Mouse (Mus musculus) megakaryocyte-erythroid progenitor cell, adult 5-6 weeks (primary cell): ENCODE data around the gene Capzb. TPM values are rescaled to one million over a fixed set of nuclear protein-coding genes. Genes with fewer than 3 reads are reported as not detected.

ENCODE experiments used
- ATAC-seq: replicated peaks from 2 replicates; pipeline ENCODE4 v1.8.0; 2016; ENCODE audit warnings: mild to moderate bottlenecking, inconsistent platforms; ENCODE audit not compliant: severe bottlenecking, poor library complexity, low FRiP score, low TSS enrichment
- total RNA-seq, 2 experiments: library from RNA; stranded (forward) in 1 of 2; stranded (reverse) in 1 of 2; fragments of 200-1000, 215-1000 nt in 1 of 2; fragments of >200 nt in 1 of 2; fragmentation: Nextera tagmentation in 1 of 2; gene quantifications; 2 replicates each; pipeline ENCODE4 v1.2.3; 2014 to 2017

Gene Capzb
- total RNA-seq, 2 experiments from 2014 or later, result 90.1 to 230 TPM

GRCm38 (mm10) chr4:139205842-139206241 lies 13.1 kb downstream of the Capzb start:
- 0 out of 2 replicates have a peak, but pooled peaks have one; percentile 25 for ATAC-seq

GRCm38 (mm10) chr4:139206353-139207045 lies 13.8 kb downstream of the Capzb start:
- no peak for ATAC-seq

- peak; percentile 28; the same call in 1 of the 2 replicates for ATAC-seq
Observed at GRCm38 (mm10) chr4:139208236-139209129, 15.8 kb downstream of the Capzb start.

- peak; percentile 37; the same call in 1 of the 2 replicates for ATAC-seq
Observed at GRCm38 (mm10) chr4:139209130-139209840, 16.6 kb downstream of the Capzb start.

- ATAC-seq, result peak; percentile 78
Observed at GRCm38 (mm10) chr4:139211975-139212831, 19.5 kb downstream of the Capzb start.

- no peak for ATAC-seq
Observed at GRCm38 (mm10) chr4:139213086-139213485, 20.4 kb downstream of the Capzb start.

- ATAC-seq, result no peak
Observed at GRCm38 (mm10) chr4:139213935-139214371, 21.3 kb downstream of the Capzb start.

GRCm38 (mm10) chr4:139216566-139216965 lies 23.9 kb downstream of the Capzb start:
- ATAC-seq, result no peak

GRCm38 (mm10) chr4:139218539-139218938 lies 25.8 kb downstream of the Capzb start:
- peak; percentile 81 for ATAC-seq

GRCm38 (mm10) chr4:139219656-139220055 lies 27.0 kb downstream of the Capzb start:
- no peak for ATAC-seq

- no peak for ATAC-seq
Observed at GRCm38 (mm10) chr4:139220978-139221377, 28.3 kb downstream of the Capzb start.

GRCm38 (mm10) chr4:139221837-139222236 lies 29.1 kb downstream of the Capzb start:
- ATAC-seq, result no peak

- no peak for ATAC-seq
Observed at GRCm38 (mm10) chr4:139225115-139225514, 32.4 kb downstream of the Capzb start.

GRCm38 (mm10) chr4:139225944-139226343 lies 33.2 kb downstream of the Capzb start:
- ATAC-seq, result no peak

- no peak for ATAC-seq
Observed at GRCm38 (mm10) chr4:139226504-139227216, 34.0 kb downstream of the Capzb start.

- no peak for ATAC-seq
Observed at GRCm38 (mm10) chr4:139227923-139228322, 35.2 kb downstream of the Capzb start.

GRCm38 (mm10) chr4:139229271-139229670 lies 36.6 kb downstream of the Capzb start:
- no peak for ATAC-seq

- ATAC-seq, result peak; percentile 25; the same call in 1 of the 2 replicates
Observed at GRCm38 (mm10) chr4:139230376-139231120, 37.8 kb downstream of the Capzb start.
